Mouse (Mus musculus): ENCODE data around the gene Nos1. TPM values are rescaled to one million over a fixed set of nuclear protein-coding genes. Genes with fewer than 3 reads are reported as not detected.

Nos1 gene
- under 0.01 TPM in 2 replicates for polyA plus RNA-seq (2012; rRNA removed)
- polyA plus RNA-seq (2014; fragmentation: Nextera tagmentation; extraction: Ambion mirVana), result not detected in 2 replicates

DNA sequence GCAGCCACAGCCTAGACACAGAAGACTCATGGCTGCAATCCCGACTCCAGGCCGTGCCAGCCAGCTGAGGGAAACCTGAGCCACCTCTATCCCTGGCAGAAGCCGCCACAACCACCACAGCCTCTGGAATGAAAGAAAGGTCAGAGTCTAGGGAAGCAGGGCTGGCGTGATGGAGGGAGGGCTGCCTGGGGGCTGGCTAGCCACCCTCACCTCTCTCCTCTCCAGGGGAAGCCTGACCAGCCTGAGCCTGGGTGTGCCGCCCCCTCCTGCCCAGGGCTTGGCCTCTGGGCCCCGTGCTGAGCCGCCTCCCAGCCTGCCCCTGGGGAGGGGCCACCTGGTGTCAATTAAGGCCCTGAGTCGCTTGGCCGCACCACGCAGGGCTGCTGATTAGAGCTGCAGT is at the start of gene Nos1:
Nos1 (plus strand) TSS at position 352 of the 400 bp plus-strand sequence.
- H3K4me3 ChIP-seq (ENCODE audit: insufficient read depth in 1 of 2, low read depth in 2 of 2, low read length in 2 of 2), result no peak within 1 kb of the TSS
- no peaks in the 10 kb centered on the region for H3K4me1 ChIP-seq (replicated peaks; ENCODE audit: control insufficient read depth in 2 of 2, insufficient read depth in 2 of 2, low read length in 1 of 2)
- no peaks in the 10 kb centered on the region for H3K27me3 ChIP-seq (ENCODE audit: control insufficient read depth, insufficient read depth, low read length)
- no peaks in the 10 kb centered on the region for H3K9me3 ChIP-seq (ENCODE audit: control insufficient read depth, low read length)
- H3K4me2 ChIP-seq (ENCODE audit: low read depth), result no peak within 1 kb of the TSS
- DNase-seq (ENCODE audit: low read depth in 3 of 3, low spot score in 3 of 3) (no peak), ATAC-seq (ENCODE audit: insufficient read depth) (no peak)
- H3K36me3 ChIP-seq (replicated peaks; ENCODE audit: control insufficient read depth, insufficient read depth, low read depth), result no peaks in the 10 kb centered on the region
- no peak within 1 kb of the TSS for H3K9ac ChIP-seq (replicated peaks)
- no peak within 1 kb of the TSS for H3K27ac ChIP-seq
- 26% methylated on average over 10 of the region's 10 CpGs for WGBS (ENCODE audit: insufficient replicate concordance)
- no peak for TF ChIP-seq CTCF (IDR thresholded peaks at IDR 0.05; ENCODE audit: low read depth)
- no peak for TF ChIP-seq EP300 (IDR thresholded peaks at IDR 0.05; ENCODE audit: low read depth)

DNA sequence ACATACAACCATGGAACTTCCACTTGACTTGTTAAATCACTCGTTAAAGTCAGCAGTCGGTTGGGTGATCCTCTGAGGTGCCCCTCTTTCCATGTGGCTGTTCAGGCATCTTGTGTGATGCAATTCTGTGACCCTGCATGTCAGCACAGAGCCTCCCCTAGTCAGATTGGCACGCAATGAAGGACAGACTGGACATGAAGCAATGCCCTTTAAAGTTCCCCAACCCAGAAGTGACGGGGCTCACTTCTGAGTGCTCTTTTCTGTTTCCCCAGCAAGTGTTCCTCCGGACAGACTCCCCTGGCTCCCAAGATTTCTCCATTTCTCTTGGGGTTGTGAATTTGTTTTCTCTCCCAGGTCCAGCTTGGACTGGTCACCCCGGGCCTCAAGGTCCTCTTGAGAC is 49.5 kb upstream of the Nos1 start:
- Histone ChIP-seq H3K36me3 (replicated peaks; ENCODE audit: control insufficient read depth, insufficient read depth, low read depth) (no peaks in the 10 kb centered on the region), H3K9me3 (ENCODE audit: control insufficient read depth, low read length) (no peaks in the 10 kb centered on the region), H3K27ac (no peak overlapping the region), H3K4me2 (ENCODE audit: low read depth) (no peak overlapping the region), H3K27me3 (ENCODE audit: control insufficient read depth, insufficient read depth, low read length) (no peaks in the 10 kb centered on the region), H3K4me3 (ENCODE audit: insufficient read depth in 1 of 2, low read depth in 2 of 2, low read length in 2 of 2) (no peak overlapping the region), H3K4me1 (replicated peaks; ENCODE audit: control insufficient read depth in 2 of 2, insufficient read depth in 2 of 2, low read length in 1 of 2) (no peaks in the 10 kb centered on the region), H3K9ac (replicated peaks) (no peak overlapping the region)
- WGBS (ENCODE audit: insufficient replicate concordance), result 44% methylated on average over 6 of the region's 6 CpGs
- no peak for DNase-seq (ENCODE audit: low read depth in 3 of 3, low spot score in 3 of 3)
- TF ChIP-seq CTCF (IDR thresholded peaks at IDR 0.05; ENCODE audit: low read depth) (no peak), EP300 (IDR thresholded peaks at IDR 0.05; ENCODE audit: low read depth) (no peak)
- ATAC-seq (ENCODE audit: insufficient read depth), result no peak

DNA sequence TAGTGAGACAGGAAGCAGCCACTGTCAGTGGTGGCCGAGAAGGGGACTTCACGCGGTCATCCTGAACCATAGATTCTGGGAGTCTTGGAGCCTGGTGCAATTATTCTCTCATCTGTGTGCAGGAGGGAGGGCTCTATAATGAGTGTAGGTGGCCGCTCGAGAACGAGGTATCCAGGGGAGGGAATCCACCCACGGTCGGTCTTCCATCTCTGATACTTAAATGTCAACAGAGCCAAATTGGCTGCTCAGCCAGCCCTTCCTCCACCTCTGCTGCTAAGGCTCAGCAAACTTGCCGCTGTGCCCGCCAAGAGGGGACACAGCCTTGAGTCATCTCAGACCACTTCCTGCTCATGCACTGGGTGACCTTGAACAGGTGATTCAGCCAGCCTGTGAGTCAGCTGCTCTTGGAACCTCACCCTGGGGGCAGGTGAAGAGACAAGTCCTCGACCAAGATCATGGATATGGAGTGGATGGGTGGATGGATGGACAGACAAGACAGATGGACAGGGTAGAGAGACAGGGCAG is 36.1 kb upstream of the Nos1 start:
- Histone ChIP-seq H3K9me3 (ENCODE audit: control insufficient read depth, low read length) (no peaks in the 10 kb centered on the region), H3K36me3 (replicated peaks; ENCODE audit: control insufficient read depth, insufficient read depth, low read depth) (no peaks in the 10 kb centered on the region), H3K27me3 (ENCODE audit: control insufficient read depth, insufficient read depth, low read length) (no peaks in the 10 kb centered on the region), H3K27ac (no peak overlapping the region), H3K4me2 (ENCODE audit: low read depth) (no peak overlapping the region), H3K4me3 (ENCODE audit: insufficient read depth in 1 of 2, low read depth in 2 of 2, low read length in 2 of 2) (no peak overlapping the region), H3K9ac (replicated peaks) (no peak overlapping the region), H3K4me1 (replicated peaks; ENCODE audit: control insufficient read depth in 2 of 2, insufficient read depth in 2 of 2, low read length in 1 of 2) (no peaks in the 10 kb centered on the region)
- 46% methylated on average over 11 of the region's 11 CpGs for WGBS (ENCODE audit: insufficient replicate concordance)
- no peak for ATAC-seq (ENCODE audit: insufficient read depth)
- TF ChIP-seq EP300 (IDR thresholded peaks at IDR 0.05; ENCODE audit: low read depth), result no peak
- TF ChIP-seq CTCF (IDR thresholded peaks at IDR 0.05; ENCODE audit: low read depth), result no peak
- no peak for DNase-seq (ENCODE audit: low read depth in 3 of 3, low spot score in 3 of 3)

DNA sequence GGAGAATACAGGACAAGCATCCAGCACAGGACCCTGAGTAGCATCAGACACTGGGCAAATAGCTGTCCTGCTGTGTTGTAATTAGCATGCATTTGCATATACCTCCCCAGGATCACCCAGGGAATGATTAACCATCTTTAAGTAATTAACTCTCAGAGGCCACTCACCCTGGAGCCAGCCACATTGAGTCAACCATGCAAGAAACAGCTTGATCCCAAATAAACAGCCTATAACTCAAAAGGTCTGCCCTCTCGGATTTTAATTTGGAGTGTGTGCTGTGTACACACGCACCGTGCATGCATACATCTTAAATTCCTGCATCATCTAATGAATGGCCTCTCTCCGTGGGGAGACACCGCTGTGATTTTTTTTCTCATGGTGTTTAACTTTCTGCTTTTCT is 31.5 kb upstream of the Nos1 start:
- Histone ChIP-seq H3K9me3 (ENCODE audit: control insufficient read depth, low read length) (no peaks in the 10 kb centered on the region), H3K27me3 (ENCODE audit: control insufficient read depth, insufficient read depth, low read length) (no peaks in the 10 kb centered on the region), H3K36me3 (replicated peaks; ENCODE audit: control insufficient read depth, insufficient read depth, low read depth) (no peaks in the 10 kb centered on the region), H3K4me3 (ENCODE audit: insufficient read depth in 1 of 2, low read depth in 2 of 2, low read length in 2 of 2) (no peak overlapping the region), H3K27ac (no peak overlapping the region), H3K4me2 (ENCODE audit: low read depth) (no peak overlapping the region), H3K4me1 (replicated peaks; ENCODE audit: control insufficient read depth in 2 of 2, insufficient read depth in 2 of 2, low read length in 1 of 2) (no peaks in the 10 kb centered on the region), H3K9ac (replicated peaks) (no peak overlapping the region)
- DNase-seq (ENCODE audit: low read depth in 3 of 3, low spot score in 3 of 3) (no peak), ATAC-seq (ENCODE audit: insufficient read depth) (no peak)
- TF ChIP-seq CTCF (IDR thresholded peaks at IDR 0.05; ENCODE audit: low read depth), result no peak
- no peak for TF ChIP-seq EP300 (IDR thresholded peaks at IDR 0.05; ENCODE audit: low read depth)
- WGBS (ENCODE audit: insufficient replicate concordance), result 43% methylated on average over 5 of the region's 5 CpGs

DNA sequence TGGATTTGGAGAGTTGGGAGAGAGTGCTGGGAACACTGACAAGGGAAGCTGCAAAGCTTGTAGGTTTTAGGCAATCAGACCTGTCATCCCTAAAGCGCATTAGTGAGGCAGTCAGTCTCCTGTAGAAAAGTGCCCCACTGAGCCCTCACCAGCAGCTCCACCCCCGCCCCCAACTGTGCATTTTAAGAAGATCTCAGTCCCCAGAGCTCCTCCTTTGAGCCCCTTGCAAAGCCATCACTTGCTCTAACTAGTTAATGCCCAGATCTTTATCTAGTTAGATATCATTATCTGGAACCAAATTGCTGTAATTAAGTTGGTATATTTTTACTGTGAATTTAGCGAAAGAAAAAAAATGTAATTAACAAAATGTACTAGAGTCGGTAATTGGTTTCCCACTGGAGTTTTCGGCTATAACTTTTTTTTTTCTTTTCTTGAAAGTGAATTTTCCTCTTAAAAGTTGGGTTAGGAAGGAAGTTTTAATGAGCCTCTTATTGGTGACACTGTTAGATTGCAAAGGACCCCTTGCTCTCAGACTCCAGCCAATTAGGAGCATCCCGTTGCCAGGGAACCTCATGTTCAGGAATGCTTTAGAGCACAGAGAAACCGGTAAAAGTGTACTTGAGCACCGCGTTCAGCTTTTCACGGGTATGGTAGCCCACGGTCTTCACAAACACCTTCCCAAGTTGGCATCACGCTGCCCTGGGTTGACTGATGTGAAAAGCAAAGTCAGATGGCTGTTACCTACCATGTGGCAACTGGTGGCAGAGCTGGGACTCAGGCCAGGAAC is 22.9 kb upstream of the Nos1 start:
- no peak for ATAC-seq (ENCODE audit: insufficient read depth)
- 44% methylated on average over 12 of the region's 12 CpGs for WGBS (ENCODE audit: insufficient replicate concordance)

More for the DNA sequence above, 22.9 kb upstream of the Nos1 start:
- DNase-seq (ENCODE audit: low read depth in 3 of 3, low spot score in 3 of 3), result no peak
- H3K9me3 ChIP-seq (ENCODE audit: control insufficient read depth, low read length), result no peaks in the 10 kb centered on the region
- no peak overlapping the region for H3K4me3 ChIP-seq (ENCODE audit: insufficient read depth in 1 of 2, low read depth in 2 of 2, low read length in 2 of 2)
- H3K4me2 ChIP-seq (ENCODE audit: low read depth), result no peak overlapping the region
- H3K27ac ChIP-seq, result no peak overlapping the region
- H3K4me1 ChIP-seq (replicated peaks; ENCODE audit: control insufficient read depth in 2 of 2, insufficient read depth in 2 of 2, low read length in 1 of 2), result no peaks in the 10 kb centered on the region
- no peak overlapping the region for H3K9ac ChIP-seq (replicated peaks)
- no peaks in the 10 kb centered on the region for H3K27me3 ChIP-seq (ENCODE audit: control insufficient read depth, insufficient read depth, low read length)
- H3K36me3 ChIP-seq (replicated peaks; ENCODE audit: control insufficient read depth, insufficient read depth, low read depth), result no peaks in the 10 kb centered on the region
- TF ChIP-seq EP300 (IDR thresholded peaks at IDR 0.05; ENCODE audit: low read depth) (no peak), CTCF (IDR thresholded peaks at IDR 0.05; ENCODE audit: low read depth) (no peak)
